Mouse (Mus musculus) lung, adult 2 months (tissue): ENCODE results near the gene Sntb2.

Experiments
- CTCF ChIP-seq: fragments of 200-500 bp; IDR thresholded peaks from 2 replicates; pipeline ENCODE4 v1.5.1; 2011; ENCODE audit warnings: mild to moderate bottlenecking, low read length, control low read depth; ENCODE audit not compliant: insufficient read depth
- POLR2A ChIP-seq: fragments of 200-500 bp; IDR thresholded peaks from 2 replicates; pipeline ENCODE4 v1.6.1; 2011; ENCODE audit warnings: low read depth, mild to moderate bottlenecking, control low read depth, low read length, borderline replicate concordance; ENCODE audit errors: extremely low read depth

GRCm38 (mm10) chr8:106985951-106986350 lies 50.4 kb downstream of the Sntb2 start:
- TF ChIP-seq POLR2A: no peak
- no peak for TF ChIP-seq CTCF
